Mouse (Mus musculus) B cell, adult 2 months (primary cell): Measurements from ENCODE around the gene Gm3043.
"Not testable (repeated sequence)": the region's sequence is repeated elsewhere in the genome, so short reads cannot be mapped to it uniquely, and the experiment has no call there.

Experiments used
- DNase-seq, 2 experiments: peaks; one replicate each; pipeline ENCODE4 v3.0.0; 2022

Gm3043 gene

GRCm38 (mm10) chr14:3688483-3688882 lies at the start of gene Gm3043:
Gene Gm3043, plus strand, starts transcription at chr14:3688783.
- DNase-seq = not testable (repeated sequence)

- not testable (repeated sequence) for DNase-seq
Measured at GRCm38 (mm10) chr14:3651730-3652129, 36.9 kb upstream of the Gm3043 start, which contains the start of gene Gm3020. Gene Gm3020, plus strand, starts transcription at chr14:3652030.
